Mouse (Mus musculus): ENCODE results near the gene Lsm6. TPM values are rescaled to one million over a fixed set of nuclear protein-coding genes. Genes with fewer than 3 reads are reported as not detected.

Gene Lsm6
- polyA plus RNA-seq, 1 experiment from 2014 or later, result 195 TPM

- H3K4me3 ChIP-seq, result no peak overlapping the region
- H3K9ac ChIP-seq, result no peak overlapping the region
- H3K4me1 ChIP-seq, result no peaks in the 10 kb centered on the region
- 91% methylated on average over 6 of the region's 6 CpGs for WGBS
- peaks cover 15% of the 10 kb centered on the region; the same call in 1 of the 2 replicates for H3K36me3 ChIP-seq
- H3K9me3 ChIP-seq, result no peaks in the 10 kb centered on the region
- H3K27me3 ChIP-seq, result no peaks in the 10 kb centered on the region
- no peak overlapping the region for H3K4me2 ChIP-seq
- ATAC-seq (ENCODE audit: borderline replicate concordance, extremely low read depth, low FRiP score, low TSS enrichment), result no peak
- H3K27ac ChIP-seq, result no peak overlapping the region
Measured at GRCm38 (mm10) chr8:78801201-78801600, 19.7 kb downstream of the Lsm6 start.

GRCm38 (mm10) chr8:78798671-78799070, 22.3 kb downstream of the Lsm6 start:
- Histone ChIP-seq H3K27me3 (no peaks in the 10 kb centered on the region), H3K9me3 (no peaks in the 10 kb centered on the region), H3K4me1 (no peaks in the 10 kb centered on the region), H3K9ac (no peak overlapping the region), H3K36me3 (0 out of 2 replicates have a peak, but pooled peaks cover 4% of the 10 kb centered on the region), H3K4me3 (no peak overlapping the region), H3K4me2 (no peak overlapping the region), H3K27ac (no peak overlapping the region)
- WGBS, result 76% methylated on average over 3 of the region's 3 CpGs
- ATAC-seq (ENCODE audit: borderline replicate concordance, extremely low read depth, low FRiP score, low TSS enrichment), result no peak

- WGBS, result 81% methylated on average over 7 of the region's 7 CpGs
- no peak overlapping the region for H3K4me2 ChIP-seq
- H3K9me3 ChIP-seq, result no peaks in the 10 kb centered on the region
- H3K27ac ChIP-seq, result no peak overlapping the region
- H3K4me3 ChIP-seq, result no peak overlapping the region
- no peak overlapping the region for H3K9ac ChIP-seq
- no peaks in the 10 kb centered on the region for H3K27me3 ChIP-seq
- H3K4me1 ChIP-seq, result no peaks in the 10 kb centered on the region
- no peak for ATAC-seq (ENCODE audit: borderline replicate concordance, extremely low read depth, low FRiP score, low TSS enrichment)
- no peaks in the 10 kb centered on the region for H3K36me3 ChIP-seq
Measured at GRCm38 (mm10) chr8:78797985-78798384, 23.0 kb downstream of the Lsm6 start.

GRCm38 (mm10) chr8:78793231-78793630, 27.7 kb downstream of the Lsm6 start:
- no peaks in the 10 kb centered on the region for H3K9me3 ChIP-seq
- ATAC-seq (ENCODE audit: borderline replicate concordance, extremely low read depth, low FRiP score, low TSS enrichment), result no peak
- no peak overlapping the region for H3K27ac ChIP-seq
- H3K27me3 ChIP-seq, result no peaks in the 10 kb centered on the region
- H3K4me1 ChIP-seq, result no peaks in the 10 kb centered on the region
- H3K4me3 ChIP-seq, result no peak overlapping the region
- no peak overlapping the region for H3K4me2 ChIP-seq
- no peak overlapping the region for H3K9ac ChIP-seq
- WGBS, result 61% methylated on average over 4 of the region's 4 CpGs
- no peaks in the 10 kb centered on the region for H3K36me3 ChIP-seq

GRCm38 (mm10) chr8:78776816-78777215, 44.1 kb downstream of the Lsm6 start:
- no peak overlapping the region for H3K27ac ChIP-seq
- no peak overlapping the region for H3K4me2 ChIP-seq
- no peak for ATAC-seq (ENCODE audit: borderline replicate concordance, extremely low read depth, low FRiP score, low TSS enrichment)
- no peak overlapping the region for H3K4me3 ChIP-seq
- no peaks in the 10 kb centered on the region for H3K36me3 ChIP-seq
- WGBS, result 86% methylated on average over 9 of the region's 9 CpGs
- no peak overlapping the region for H3K9ac ChIP-seq
- H3K27me3 ChIP-seq, result no peaks in the 10 kb centered on the region
- H3K4me1 ChIP-seq, result no peaks in the 10 kb centered on the region
- no peaks in the 10 kb centered on the region for H3K9me3 ChIP-seq

- Histone ChIP-seq H3K36me3 (no peaks in the 10 kb centered on the region), H3K4me2 (peak overlapping the region; percentile 36), H3K9me3 (no peaks in the 10 kb centered on the region), H3K27me3 (no peaks in the 10 kb centered on the region), H3K27ac (peak overlapping the region; percentile 65), H3K9ac (no peak overlapping the region), H3K4me3 (peak overlapping the region; percentile 8; the same call in 1 of the 2 replicates), H3K4me1 (no peaks in the 10 kb centered on the region)
- WGBS, result 42% methylated on average over 7 of the region's 7 CpGs
- ATAC-seq (ENCODE audit: borderline replicate concordance, extremely low read depth, low FRiP score, low TSS enrichment), result peak; percentile 92
Measured at GRCm38 (mm10) chr8:78771256-78771655, 49.7 kb downstream of the Lsm6 start.

- Histone ChIP-seq H3K27ac (no peak overlapping the region), H3K4me2 (no peak overlapping the region), H3K27me3 (no peaks in the 10 kb centered on the region), H3K4me1 (no peaks in the 10 kb centered on the region), H3K36me3 (no peaks in the 10 kb centered on the region), H3K4me3 (no peak overlapping the region), H3K9ac (no peak overlapping the region), H3K9me3 (no peaks in the 10 kb centered on the region)
- no peak for ATAC-seq (ENCODE audit: borderline replicate concordance, extremely low read depth, low FRiP score, low TSS enrichment)
- 74% methylated on average over 3 of the region's 3 CpGs for WGBS
Measured at GRCm38 (mm10) chr8:78770584-78770983, 50.4 kb downstream of the Lsm6 start.

- Histone ChIP-seq H3K4me1 (no peaks in the 10 kb centered on the region), H3K9me3 (no peaks in the 10 kb centered on the region), H3K4me2 (no peak overlapping the region), H3K4me3 (no peak overlapping the region), H3K27ac (no peak overlapping the region), H3K27me3 (no peaks in the 10 kb centered on the region), H3K9ac (no peak overlapping the region), H3K36me3 (no peaks in the 10 kb centered on the region)
- 84% methylated on average over 1 of the region's 1 CpGs for WGBS
- ATAC-seq (ENCODE audit: borderline replicate concordance, extremely low read depth, low FRiP score, low TSS enrichment), result no peak
Measured at GRCm38 (mm10) chr8:78765556-78765955, 55.4 kb downstream of the Lsm6 start.

GRCm38 (mm10) chr8:78764976-78765375, 56.0 kb downstream of the Lsm6 start:
- Histone ChIP-seq H3K4me2 (no peak overlapping the region), H3K36me3 (no peaks in the 10 kb centered on the region), H3K27ac (no peak overlapping the region), H3K4me1 (no peaks in the 10 kb centered on the region), H3K27me3 (no peaks in the 10 kb centered on the region), H3K9ac (no peak overlapping the region), H3K9me3 (no peaks in the 10 kb centered on the region), H3K4me3 (no peak overlapping the region)
- no peak for ATAC-seq (ENCODE audit: borderline replicate concordance, extremely low read depth, low FRiP score, low TSS enrichment)

- Histone ChIP-seq H3K27ac (no peak overlapping the region), H3K27me3 (no peaks in the 10 kb centered on the region), H3K9me3 (no peaks in the 10 kb centered on the region), H3K4me3 (no peak overlapping the region), H3K4me2 (no peak overlapping the region), H3K4me1 (no peaks in the 10 kb centered on the region), H3K9ac (no peak overlapping the region), H3K36me3 (no peaks in the 10 kb centered on the region)
- no peak for ATAC-seq (ENCODE audit: borderline replicate concordance, extremely low read depth, low FRiP score, low TSS enrichment)
Measured at GRCm38 (mm10) chr8:78759139-78759538, 61.8 kb downstream of the Lsm6 start.

GRCm38 (mm10) chr8:78754986-78755385, 66.0 kb downstream of the Lsm6 start:
- no peak overlapping the region for H3K9ac ChIP-seq
- whole genome bisulfite sequencing, result 76% methylated on average over 4 of the region's 4 CpGs
- H3K4me2 ChIP-seq, result no peak overlapping the region
- ATAC-seq (ENCODE audit: borderline replicate concordance, extremely low read depth, low FRiP score, low TSS enrichment), result no peak
- no peaks in the 10 kb centered on the region for H3K36me3 ChIP-seq
- no peaks in the 10 kb centered on the region for H3K27me3 ChIP-seq
- no peaks in the 10 kb centered on the region for H3K4me1 ChIP-seq
- H3K4me3 ChIP-seq, result no peak overlapping the region
- H3K27ac ChIP-seq, result no peak overlapping the region
- no peaks in the 10 kb centered on the region for H3K9me3 ChIP-seq
